Mouse (Mus musculus) intestine, embryonic 16.5 days (tissue): ENCODE results near the gene Adap1. TPM values are rescaled to one million over a fixed set of nuclear protein-coding genes. Genes with fewer than 3 reads are reported as not detected.

Source experiments
- ATAC-seq: fragments of 200-750 bp; cut with Nextera tagmentation; 2 replicates; pipeline ENCODE4 v1.8.0; 2017; ENCODE audit warnings: moderate TSS enrichment, moderate library complexity
- H3K27ac ChIP-seq: fragments of 300-500 bp; sonication (generic); 2 replicates; pipeline ENCODE4 v1.5.1; 2014; ENCODE audit warnings: mild to moderate bottlenecking, low read length
- H3K27me3 ChIP-seq: fragments of 300-500 bp; sonication (generic); replicated peaks from 2 replicates; pipeline ENCODE4 v1.6.1; 2014; ENCODE audit warnings: low read length, control low read depth, mixed read lengths; ENCODE audit not compliant: control insufficient read depth, insufficient read depth
- H3K36me3 ChIP-seq: fragments of 300-500 bp; sonication (generic); 2 replicates; pipeline ENCODE4 v1.6.1; 2014; ENCODE audit warnings: low read length, control low read depth; ENCODE audit not compliant: control insufficient read depth, insufficient read depth
- H3K4me1 ChIP-seq: fragments of 300-500 bp; sonication (generic); 2 replicates; pipeline ENCODE4 v1.6.1; 2014; ENCODE audit warnings: low read length, control low read depth, mixed read lengths; ENCODE audit not compliant: control insufficient read depth, insufficient read depth
- H3K4me2 ChIP-seq: fragments of 300-500 bp; sonication (generic); 2 replicates; pipeline ENCODE4 v1.6.1; 2014; ENCODE audit warnings: low read depth, low read length, control low read depth
- H3K4me3 ChIP-seq: fragments of 300-500 bp; sonication (generic); 2 replicates; pipeline ENCODE4 v1.5.1; 2014; ENCODE audit warnings: mild to moderate bottlenecking, low read length
- H3K9ac ChIP-seq: fragments of 300-500 bp; sonication (generic); 2 replicates; pipeline ENCODE4 v1.6.1; 2014; ENCODE audit warnings: low read depth, low read length
- H3K9me3 ChIP-seq: fragments of 300-500 bp; sonication (generic); 2 replicates; pipeline ENCODE4 v1.6.1; 2016; ENCODE audit warnings: low read length, control low read depth; ENCODE audit not compliant: control insufficient read depth
- WGBS: fragments of 180-500 bp; shearing (Covaris S2); extraction: QIAGEN DNeasy Blood & Tissue Kit; methylation state at CpG from one replicate; pipeline ENCODE4 v1.1.7; 2014; 5-methylcytosine and 5-hydroxymethylcytosine counted together
- polyA plus RNA-seq: library from polyadenylated mRNA; unstranded; fragments of >200 nt; fragmentation: Nextera tagmentation; extraction: Ambion mirVana; gene quantifications from 2 replicates; pipeline ENCODE4 v1.2.1, GENCODE M21; 2015

Adap1 gene
- polyA plus RNA-seq, result 5.3 and 6.3 TPM in 2 replicates

DNA sequence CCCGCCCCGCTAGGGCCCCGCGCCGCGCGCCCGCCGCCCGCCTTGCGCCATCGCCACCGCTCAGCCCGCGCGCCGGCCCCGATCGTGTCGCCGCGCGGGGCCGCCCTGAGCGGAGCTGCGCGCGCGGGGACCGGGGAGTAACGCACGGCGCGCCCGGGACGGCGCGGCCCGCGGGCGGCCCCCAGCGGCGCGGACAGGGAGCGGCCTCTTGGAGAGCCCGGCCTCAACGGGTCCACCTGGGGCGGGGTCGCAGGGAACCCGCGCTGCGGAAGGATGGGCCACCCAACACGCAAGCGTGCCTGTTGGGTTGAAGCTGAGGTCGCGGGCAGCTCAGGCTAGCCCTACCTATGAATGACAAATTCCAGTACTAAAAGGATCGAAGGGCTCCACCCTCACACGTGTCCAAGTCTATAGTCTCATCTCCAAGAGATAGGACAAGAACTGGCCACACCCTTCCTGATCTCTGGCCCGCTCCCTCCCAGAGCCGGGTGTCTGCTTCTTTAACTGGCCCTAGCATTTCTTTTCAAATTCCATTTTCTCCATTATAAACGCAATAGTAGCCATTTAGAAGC, at the start of gene Adap1:
Gene Adap1 (minus strand): TSS at position 228 of the 572 bp plus-strand sequence.
- H3K36me3 ChIP-seq, result no peaks in the 10 kb centered on the region
- peak within 1 kb of the TSS; percentile 89 for H3K4me2 ChIP-seq
- H3K4me3 ChIP-seq, result peak within 1 kb of the TSS; percentile 77
- WGBS, result 2% methylated on average over 50 of the region's 61 CpGs
- H3K9ac ChIP-seq, result peak within 1 kb of the TSS; percentile 89
- ATAC-seq, result peak; percentile 85
- H3K9me3 ChIP-seq, result no peaks in the 10 kb centered on the region
- H3K4me1 ChIP-seq, result peaks cover 21% of the 10 kb centered on the region
- peak within 1 kb of the TSS; percentile 70; the same call in 1 of the 2 replicates for H3K27ac ChIP-seq
- H3K27me3 ChIP-seq, result peaks cover 17% of the 10 kb centered on the region; the same call in 1 of the 2 replicates

GRCm38 (mm10) chr5:139374841-139375240, 49.4 kb upstream of the Adap1 start:
- Histone ChIP-seq H3K9ac (no peak overlapping the region), H3K36me3 (no peaks in the 10 kb centered on the region), H3K9me3 (no peaks in the 10 kb centered on the region), H3K4me2 (no peak overlapping the region), H3K27ac (no peak overlapping the region; the same call in 1 of the 2 replicates), H3K27me3 (no peaks in the 10 kb centered on the region), H3K4me1 (peaks cover 42% of the 10 kb centered on the region), H3K4me3 (no peak overlapping the region)
- 83% methylated on average over 2 of the region's 2 CpGs for WGBS
- ATAC-seq, result no peak

- Histone ChIP-seq H3K27me3 (no peaks in the 10 kb centered on the region), H3K27ac (peak overlapping the region; percentile 36; the same call in 1 of the 2 replicates), H3K9me3 (no peaks in the 10 kb centered on the region), H3K9ac (no peak overlapping the region), H3K4me3 (no peak overlapping the region), H3K4me1 (peaks cover 33% of the 10 kb centered on the region), H3K36me3 (no peaks in the 10 kb centered on the region), H3K4me2 (peak overlapping the region; percentile 13; the same call in 1 of the 2 replicates)
- WGBS, result 76% methylated on average over 6 of the region's 6 CpGs
- no peak for ATAC-seq
Measured at GRCm38 (mm10) chr5:139373889-139374444, 48.5 kb upstream of the Adap1 start.

- Histone ChIP-seq H3K27ac (no peak overlapping the region), H3K9me3 (no peaks in the 10 kb centered on the region), H3K4me2 (no peak overlapping the region), H3K36me3 (no peaks in the 10 kb centered on the region), H3K4me1 (peaks cover 27% of the 10 kb centered on the region), H3K4me3 (no peak overlapping the region), H3K9ac (no peak overlapping the region), H3K27me3 (no peaks in the 10 kb centered on the region)
- WGBS, result 82% methylated on average over 3 of the region's 3 CpGs
- no peak for ATAC-seq
Measured at GRCm38 (mm10) chr5:139373126-139373525, 47.7 kb upstream of the Adap1 start.

GRCm38 (mm10) chr5:139371631-139372401, 46.4 kb upstream of the Adap1 start:
- Histone ChIP-seq H3K4me2 (peak overlapping the region; percentile 92), H3K27me3 (no peaks in the 10 kb centered on the region), H3K9ac (peak overlapping the region; percentile 97), H3K4me3 (peak overlapping the region; percentile 74), H3K27ac (peak overlapping the region; percentile 82), H3K36me3 (no peaks in the 10 kb centered on the region), H3K9me3 (no peaks in the 10 kb centered on the region), H3K4me1 (peaks cover 16% of the 10 kb centered on the region)
- peak; percentile 94 for ATAC-seq
- 1% methylated on average over 39 of the region's 39 CpGs for WGBS

DNA sequence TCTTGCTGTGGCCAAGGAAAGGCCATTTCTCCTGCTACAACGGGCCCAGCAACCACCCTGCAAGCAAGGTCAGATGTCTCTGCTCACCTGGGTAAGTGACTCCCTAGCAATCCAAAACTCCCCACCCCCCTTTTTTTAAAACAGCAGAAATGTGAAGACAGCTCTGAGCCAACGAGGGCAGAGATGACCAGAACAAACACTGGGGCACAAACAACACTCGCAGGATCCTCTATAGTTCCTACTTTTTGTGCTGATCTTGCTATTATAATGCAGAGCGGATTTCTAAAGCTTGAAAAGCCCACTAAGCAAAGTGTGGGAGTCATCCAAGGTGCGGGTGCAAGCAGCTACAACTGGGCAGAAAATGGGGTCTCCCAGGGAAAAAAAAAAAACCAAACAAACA, 45.7 kb upstream of the Adap1 start:
- Histone ChIP-seq H3K27me3 (no peaks in the 10 kb centered on the region), H3K4me2 (peak overlapping the region; percentile 92), H3K4me3 (peak overlapping the region; percentile 74), H3K9ac (peak overlapping the region; percentile 97), H3K4me1 (peaks cover 13% of the 10 kb centered on the region), H3K36me3 (no peaks in the 10 kb centered on the region), H3K9me3 (no peaks in the 10 kb centered on the region), H3K27ac (no peak overlapping the region)
- ATAC-seq, result no peak
- 64% methylated on average over 5 of the region's 5 CpGs for WGBS

- H3K4me1 ChIP-seq, result peaks cover 14% of the 10 kb centered on the region
- no peak overlapping the region for H3K4me2 ChIP-seq
- H3K4me3 ChIP-seq, result no peak overlapping the region
- H3K27ac ChIP-seq, result no peak overlapping the region
- H3K36me3 ChIP-seq, result no peaks in the 10 kb centered on the region
- H3K9ac ChIP-seq, result no peak overlapping the region
- no peak for ATAC-seq
- WGBS, result 83% methylated on average over 6 of the region's 6 CpGs
- H3K27me3 ChIP-seq, result no peaks in the 10 kb centered on the region
- H3K9me3 ChIP-seq, result no peaks in the 10 kb centered on the region
Measured at GRCm38 (mm10) chr5:139370336-139370735, 44.9 kb upstream of the Adap1 start.

GRCm38 (mm10) chr5:139368638-139369320, 43.4 kb upstream of the Adap1 start:
- H3K4me1 ChIP-seq, result peaks cover 20% of the 10 kb centered on the region
- no peak overlapping the region for H3K4me2 ChIP-seq
- no peak for ATAC-seq
- H3K9me3 ChIP-seq, result no peaks in the 10 kb centered on the region
- H3K4me3 ChIP-seq, result no peak overlapping the region
- 80% methylated on average over 11 of the region's 11 CpGs for WGBS
- no peak overlapping the region for H3K27ac ChIP-seq
- H3K9ac ChIP-seq, result no peak overlapping the region
- no peaks in the 10 kb centered on the region for H3K36me3 ChIP-seq
- no peaks in the 10 kb centered on the region for H3K27me3 ChIP-seq

- Histone ChIP-seq H3K36me3 (no peaks in the 10 kb centered on the region), H3K27me3 (no peaks in the 10 kb centered on the region), H3K4me3 (no peak overlapping the region), H3K9ac (no peak overlapping the region), H3K4me2 (no peak overlapping the region), H3K4me1 (peaks cover 20% of the 10 kb centered on the region), H3K27ac (no peak overlapping the region), H3K9me3 (no peaks in the 10 kb centered on the region)
- 83% methylated on average over 4 of the region's 4 CpGs for WGBS
- ATAC-seq, result no peak
Measured at GRCm38 (mm10) chr5:139367884-139368458, 42.5 kb upstream of the Adap1 start.
